Mouse (Mus musculus): Measurements from ENCODE around the gene Ldlrap1.

GRCm38 (mm10) chr4:134739530-134739929, 28.3 kb downstream of the Ldlrap1 start:
- TF ChIP-seq POLR2A (IDR thresholded peaks at IDR 0.05; ENCODE audit: insufficient read depth, low read depth, low read length), result no peak
- TF ChIP-seq CTCF (IDR thresholded peaks at IDR 0.05), result no peak
